Mouse (Mus musculus): ENCODE data around the gene Polr2g. TPM values are rescaled to one million over a fixed set of nuclear protein-coding genes. Genes with fewer than 3 reads are reported as not detected.
A peak's percentile ranks its signal among the peaks of the same experiment; 100 is the strongest.

Polr2g gene
- total and polyA plus RNA-seq, 3 experiments, result 53.4 to 56.3 (median 55.1) TPM

- H3K4me1 ChIP-seq (ENCODE audit: control insufficient read depth, insufficient read depth, low read length), result no peaks in the 10 kb centered on the region; the same call in 1 of the 2 replicates
- intact Hi-C loops (cut with DNase I), result no loop called here
- H3K27me3 ChIP-seq (ENCODE audit: control insufficient read depth, insufficient read depth, low read length), result no peaks in the 10 kb centered on the region
- H3K27ac ChIP-seq, result no peak overlapping the region
- no peak for TF ChIP-seq CTCF (IDR thresholded peaks at IDR 0.05)
- TF ChIP-seq EP300 (IDR thresholded peaks at IDR 0.05; ENCODE audit: insufficient read depth, low read depth, low read length), result no peak
- no peak for TF ChIP-seq POLR2A (IDR thresholded peaks at IDR 0.05; ENCODE audit: insufficient read depth, low read depth, low read length)
- H3K79me2 ChIP-seq (replicated peaks; ENCODE audit: control insufficient read depth, insufficient read depth, low read length), result 0 out of 2 replicates have a peak, but pooled peaks cover 1% of the 10 kb centered on the region
- no peak overlapping the region for H3K4me3 ChIP-seq
- peaks cover 2% of the 10 kb centered on the region; the same call in 1 of the 2 replicates for H3K36me3 ChIP-seq (ENCODE audit: control insufficient read depth, insufficient read depth, low read length)
- WGBS, result 86% methylated on average over 5 of the region's 5 CpGs
- no peak for DNase-seq
- no peak overlapping the region for H3K9ac ChIP-seq (ENCODE audit: low read depth, low read length)
Measured at GRCm38 (mm10) chr19:8806810-8807209, 8.4 kb upstream of the Polr2g start.

GRCm38 (mm10) chr19:8803879-8804660, 5.7 kb upstream of the Polr2g start:
- Histone ChIP-seq H3K79me2 (replicated peaks; ENCODE audit: control insufficient read depth, insufficient read depth, low read length) (0 out of 2 replicates have a peak, but pooled peaks cover 1% of the 10 kb centered on the region), H3K4me3 (no peak overlapping the region), H3K4me1 (ENCODE audit: control insufficient read depth, insufficient read depth, low read length) (no peaks in the 10 kb centered on the region; the same call in 1 of the 2 replicates), H3K9ac (ENCODE audit: low read depth, low read length) (no peak overlapping the region), H3K36me3 (ENCODE audit: control insufficient read depth, insufficient read depth, low read length) (no peaks in the 10 kb centered on the region), H3K27ac (no peak overlapping the region), H3K27me3 (ENCODE audit: control insufficient read depth, insufficient read depth, low read length) (no peaks in the 10 kb centered on the region)
- WGBS, result 87% methylated on average over 11 of the region's 11 CpGs
- TF ChIP-seq POLR2A (IDR thresholded peaks at IDR 0.05; ENCODE audit: insufficient read depth, low read depth, low read length), result no peak
- no peak for TF ChIP-seq CTCF (IDR thresholded peaks at IDR 0.05)
- no peak for TF ChIP-seq EP300 (IDR thresholded peaks at IDR 0.05; ENCODE audit: insufficient read depth, low read depth, low read length)
- DNase-seq, result no peak
- intact Hi-C loops (cut with DNase I), result loop anchor here (2.0 to 5.0 kb wide), 2 partner anchors 15 to 82 kb away; partner anchors contain the start of genes Slc3a2 and Ttc9c

GRCm38 (mm10) chr19:8803204-8803780, 4.9 kb upstream of the Polr2g start:
- Histone ChIP-seq H3K4me1 (ENCODE audit: control insufficient read depth, insufficient read depth, low read length) (no peaks in the 10 kb centered on the region; the same call in 1 of the 2 replicates), H3K4me3 (no peak overlapping the region), H3K36me3 (ENCODE audit: control insufficient read depth, insufficient read depth, low read length) (no peaks in the 10 kb centered on the region), H3K27ac (no peak overlapping the region; the same call in 1 of the 2 replicates), H3K79me2 (replicated peaks; ENCODE audit: control insufficient read depth, insufficient read depth, low read length) (0 out of 2 replicates have a peak, but pooled peaks cover 1% of the 10 kb centered on the region), H3K27me3 (ENCODE audit: control insufficient read depth, insufficient read depth, low read length) (no peaks in the 10 kb centered on the region), H3K9ac (ENCODE audit: low read depth, low read length) (no peak overlapping the region)
- intact Hi-C loops (cut with DNase I), result loop anchor here (2.0 to 5.0 kb wide), 2 partner anchors 16 to 81 kb away; partner anchors contain the start of genes Slc3a2 and Ttc9c
- WGBS, result 82% methylated on average over 9 of the region's 9 CpGs
- no peak for DNase-seq
- TF ChIP-seq CTCF (IDR thresholded peaks at IDR 0.05) (no peak), POLR2A (IDR thresholded peaks at IDR 0.05; ENCODE audit: insufficient read depth, low read depth, low read length) (no peak)

GRCm38 (mm10) chr19:8802130-8802821, 3.9 kb upstream of the Polr2g start, which contains the start of gene Zbtb3:
Gene Zbtb3 (plus strand): TSS chr19:8802555.
- intact Hi-C loops (cut with DNase I), result loop anchor here (2.0 to 5.0 kb wide), 2 partner anchors 17 to 80 kb away; partner anchors contain the start of genes Slc3a2 and Ttc9c
- Histone ChIP-seq H3K4me3 (peak within 1 kb of the TSS; percentile 85), H3K79me2 (replicated peaks; ENCODE audit: control insufficient read depth, insufficient read depth, low read length) (0 out of 2 replicates have a peak, but pooled peaks cover 1% of the 10 kb centered on the region), H3K27ac (peak within 1 kb of the TSS; percentile 83), H3K9ac (ENCODE audit: low read depth, low read length) (peak within 1 kb of the TSS; percentile 60), H3K27me3 (ENCODE audit: control insufficient read depth, insufficient read depth, low read length) (no peaks in the 10 kb centered on the region), H3K36me3 (ENCODE audit: control insufficient read depth, insufficient read depth, low read length) (no peaks in the 10 kb centered on the region; the same call in 1 of the 2 replicates), H3K4me1 (ENCODE audit: control insufficient read depth, insufficient read depth, low read length) (no peaks in the 10 kb centered on the region; the same call in none of the 2 replicates)
- DNase-seq, result peak; percentile 88 to 96
- peak; percentile 94 for TF ChIP-seq POLR2A (IDR thresholded peaks at IDR 0.05; ENCODE audit: insufficient read depth, low read depth, low read length)
- no peak; the same call in 1 of the 2 replicates for TF ChIP-seq EP300 (IDR thresholded peaks at IDR 0.05; ENCODE audit: insufficient read depth, low read depth, low read length)
- WGBS, result 1% methylated on average over 30 of the region's 30 CpGs

- 0 out of 2 replicates have a peak, but pooled peaks cover under 1% of the 10 kb centered on the region for H3K79me2 ChIP-seq (replicated peaks; ENCODE audit: control insufficient read depth, insufficient read depth, low read length)
- H3K27ac ChIP-seq, result peak overlapping the region; percentile 81
- H3K9ac ChIP-seq (ENCODE audit: low read depth, low read length), result no peak overlapping the region
- no peaks in the 10 kb centered on the region; the same call in none of the 2 replicates for H3K4me1 ChIP-seq (ENCODE audit: control insufficient read depth, insufficient read depth, low read length)
- peak overlapping the region; percentile 83; the same call in 1 of the 2 replicates for H3K4me3 ChIP-seq
- intact Hi-C loops (cut with DNase I), result loop anchor here (2.0 kb wide), 2 partner anchors 24 to 72 kb away; partner anchors contain the start of genes Tmem179b and Ubxn1
- no peak for DNase-seq
- no peaks in the 10 kb centered on the region for H3K27me3 ChIP-seq (ENCODE audit: control insufficient read depth, insufficient read depth, low read length)
- TF ChIP-seq POLR2A (IDR thresholded peaks at IDR 0.05; ENCODE audit: insufficient read depth, low read depth, low read length) (no peak), CTCF (IDR thresholded peaks at IDR 0.05) (peak; percentile 11; the same call in 1 of the 2 replicates), EP300 (IDR thresholded peaks at IDR 0.05; ENCODE audit: insufficient read depth, low read depth, low read length) (no peak)
- peaks cover 3% of the 10 kb centered on the region; the same call in 1 of the 2 replicates for H3K36me3 ChIP-seq (ENCODE audit: control insufficient read depth, insufficient read depth, low read length)
Measured at GRCm38 (mm10) chr19:8798947-8799315, 554 bp upstream of the Polr2g start.

Data from heart, adult 2 months (tissue).